Mouse (Mus musculus) layer of hippocampus, adult 2 months (tissue): ENCODE results near the gene Ino80. TPM values are rescaled to one million over a fixed set of nuclear protein-coding genes. Genes with fewer than 3 reads are reported as not detected.

Source experiments
- DNase-seq, 2 experiments: peaks; one replicate each; pipeline ENCODE4 v3.0.0; 2022; ENCODE audit warnings: low spot score in 2 of 2
- H3K27ac ChIP-seq: fragments of 200-600 bp; 2 replicates; pipeline ENCODE4 v1.8.1; 2022
- H3K4me3 ChIP-seq: fragments of 200-600 bp; 2 replicates; pipeline ENCODE4 v1.8.1; 2022; ENCODE audit warnings: mild to moderate bottlenecking
- CTCF ChIP-seq: fragments of 200-600 bp; conservative IDR thresholded peaks from 2 replicates; pipeline ENCODE4 v1.8.1; 2022; ENCODE audit warnings: antibody characterized with exemption, mild to moderate bottlenecking, moderate library complexity
- total RNA-seq, 2 experiments: library from RNA; stranded (reverse); gene quantifications; 2 replicates each; pipeline ENCODE4 v1.2.3; 2021

The Ino80 gene
- total RNA-seq, 2 experiments from 2014 or later = 21.0 to 21.6 TPM

- peak overlapping the region; percentile 73 for H3K27ac ChIP-seq
- no peak for TF ChIP-seq CTCF
- no peak overlapping the region for H3K4me3 ChIP-seq
- no peak for DNase-seq
These were observed 68.8 kb downstream of the Ino80 start for GRCm38 (mm10) chr2:119408733-119409132.

- no peak for DNase-seq
- Histone ChIP-seq H3K27ac (peak overlapping the region; percentile 73), H3K4me3 (no peak overlapping the region)
- TF ChIP-seq CTCF = no peak
These were observed 69.2 kb downstream of the Ino80 start for GRCm38 (mm10) chr2:119408278-119408677.

GRCm38 (mm10) chr2:119399313-119399712 lies 78.2 kb downstream of the Ino80 start:
- Histone ChIP-seq H3K4me3 (no peak overlapping the region), H3K27ac (no peak overlapping the region; the same call in 1 of the 2 replicates)
- TF ChIP-seq CTCF = no peak
- DNase-seq = no peak

- no peak overlapping the region; the same call in 1 of the 2 replicates for H3K27ac ChIP-seq
- H3K4me3 ChIP-seq = no peak overlapping the region
- DNase-seq = no peak
These were observed 78.8 kb downstream of the Ino80 start for GRCm38 (mm10) chr2:119398665-119399064.

GRCm38 (mm10) chr2:119398252-119398651 lies 79.2 kb downstream of the Ino80 start:
- no peak for DNase-seq
- H3K27ac ChIP-seq = no peak overlapping the region
- no peak overlapping the region for H3K4me3 ChIP-seq
- TF ChIP-seq CTCF = peak; percentile 36

More at GRCm38 (mm10) chr2:119398665-119399064, 78.8 kb downstream of the Ino80 start:
- TF ChIP-seq CTCF = no peak

- H3K4me3 ChIP-seq = no peak overlapping the region
- TF ChIP-seq CTCF = no peak
These were observed 87.5 kb downstream of the Ino80 start for GRCm38 (mm10) chr2:119389992-119390391.

GRCm38 (mm10) chr2:119388266-119388665 lies 89.2 kb downstream of the Ino80 start:
- H3K4me3 ChIP-seq = no peak overlapping the region
- H3K27ac ChIP-seq = no peak overlapping the region
- no peak for TF ChIP-seq CTCF
- DNase-seq = no peak

More at GRCm38 (mm10) chr2:119389992-119390391, 87.5 kb downstream of the Ino80 start:
- no peak overlapping the region for H3K27ac ChIP-seq
- DNase-seq = no peak

GRCm38 (mm10) chr2:119379455-119379854 lies 98.0 kb downstream of the Ino80 start:
- TF ChIP-seq CTCF = no peak
- no peak for DNase-seq
- Histone ChIP-seq H3K27ac (no peak overlapping the region), H3K4me3 (no peak overlapping the region)

- Histone ChIP-seq H3K4me3 (no peak overlapping the region), H3K27ac (no peak overlapping the region)
- no peak for DNase-seq
- no peak for TF ChIP-seq CTCF
These were observed 99.7 kb downstream of the Ino80 start for GRCm38 (mm10) chr2:119377826-119378225.

- Histone ChIP-seq H3K4me3 (no peak overlapping the region), H3K27ac (no peak overlapping the region)
- no peak for TF ChIP-seq CTCF
- no peak for DNase-seq
These were observed 100.2 kb downstream of the Ino80 start for GRCm38 (mm10) chr2:119377286-119377685.

GRCm38 (mm10) chr2:119370116-119370515 lies 107.4 kb downstream of the Ino80 start:
- no peak for TF ChIP-seq CTCF
- no peak overlapping the region for H3K4me3 ChIP-seq
- H3K27ac ChIP-seq = no peak overlapping the region
- DNase-seq = no peak

GRCm38 (mm10) chr2:119367346-119367745 lies 110.1 kb downstream of the Ino80 start:
- no peak for DNase-seq
- Histone ChIP-seq H3K27ac (no peak overlapping the region), H3K4me3 (no peak overlapping the region)
- no peak for TF ChIP-seq CTCF

GRCm38 (mm10) chr2:119364969-119365368 lies 112.5 kb downstream of the Ino80 start:
- DNase-seq = no peak
- Histone ChIP-seq H3K27ac (no peak overlapping the region), H3K4me3 (no peak overlapping the region)
- TF ChIP-seq CTCF = no peak

- no peak overlapping the region for H3K4me3 ChIP-seq
- no peak for DNase-seq
These were observed 117.7 kb downstream of the Ino80 start for GRCm38 (mm10) chr2:119359721-119360291.

More at GRCm38 (mm10) chr2:119359721-119360291, 117.7 kb downstream of the Ino80 start:
- no peak for TF ChIP-seq CTCF
- no peak overlapping the region for H3K27ac ChIP-seq
